In genomic region chr4:83623732-83624131, GRCm38 (mm10) we compare ENCODE assay signal across 13 mouse cellular contexts.
"Had no signal": no experiment of that assay in that cellular context is flagged by ENCODE, and none has a peak within 500 bp of the region (broad histone marks: within the 10 kb centered on the region; RNA-seq: fewer than 3 reads in every experiment).

No protein-coding gene starts in this region.

- H3K4me3 ChIP-seq: limb, embryonic 15.5 days; megakaryocyte, embryonic 14.5 days; midbrain, embryonic 12.5 days; neural tube, embryonic 13.5 days had no signal

- H3K36me3 ChIP-seq: limb, embryonic 15.5 days; midbrain, embryonic 12.5 days; neural tube, embryonic 13.5 days had no signal

- H3K9me3 ChIP-seq: limb, embryonic 15.5 days; megakaryocyte, embryonic 14.5 days; midbrain, embryonic 12.5 days; neural tube, embryonic 13.5 days had no signal

- H3K27me3 ChIP-seq: limb, embryonic 15.5 days; megakaryocyte, embryonic 14.5 days; midbrain, embryonic 12.5 days; neural tube, embryonic 13.5 days had no signal

- H3K4me2 ChIP-seq: limb, embryonic 15.5 days; midbrain, embryonic 12.5 days; neural tube, embryonic 13.5 days had no signal

- H3K4me1 ChIP-seq: limb, embryonic 15.5 days; megakaryocyte, embryonic 14.5 days; midbrain, embryonic 12.5 days; neural tube, embryonic 13.5 days had no signal

- H3K9ac ChIP-seq: limb, embryonic 15.5 days; midbrain, embryonic 12.5 days; neural tube, embryonic 13.5 days had no signal

- DNase-seq: kidney, adult 2 months; kidney, postnatal 25 days; retina, postnatal 1 day; right cerebral cortex, postnatal 4 days; spleen, adult 18-20 months; thymus, adult 18-20 months; thymus, postnatal 25 days had no signal

- H3K27ac ChIP-seq: limb, embryonic 15.5 days; macrophage; midbrain, embryonic 12.5 days; neural tube, embryonic 13.5 days had no signal

- ATAC-seq: midbrain, embryonic 16.5 days had no signal
